Mouse (Mus musculus): ENCODE data around the gene Unc79. TPM values are rescaled to one million over a fixed set of nuclear protein-coding genes. Genes with fewer than 3 reads are reported as not detected.
A peak's percentile ranks its signal among the peaks of the same experiment; 100 is the strongest.

Unc79 gene
- total RNA-seq (2021): under 1 TPM; 0.02 to 0.14 TPM

DNA sequence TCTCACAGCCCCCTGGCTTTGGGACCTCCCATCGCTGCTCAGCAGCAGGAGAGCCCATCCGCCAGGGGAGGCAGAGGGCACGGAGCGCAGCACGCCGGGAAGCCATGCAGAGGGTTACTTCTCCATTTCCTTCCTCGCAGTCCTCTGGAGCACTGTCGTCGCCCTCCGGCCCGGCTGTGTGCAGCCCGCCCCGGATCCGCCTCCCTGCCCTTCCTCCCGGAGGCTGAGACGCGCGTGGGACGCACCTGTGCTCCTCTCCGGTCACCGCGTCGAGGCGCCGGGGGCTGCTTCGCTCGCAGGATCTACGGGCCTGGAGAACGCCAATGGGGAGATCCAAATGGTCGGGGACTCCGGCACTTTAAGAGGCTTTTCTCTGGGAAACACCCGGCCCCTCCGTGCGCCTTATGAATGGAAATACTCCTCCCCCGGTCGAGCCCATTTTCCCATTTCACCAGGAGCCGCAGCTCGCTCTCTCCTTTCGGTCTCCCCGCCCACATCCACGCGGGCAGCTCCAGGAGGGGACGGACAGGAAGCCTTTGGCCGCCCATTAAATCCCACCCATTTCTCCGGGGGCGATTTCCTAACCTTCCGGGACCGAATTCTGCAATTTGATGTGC lies at the start of gene Unc79:
Gene Unc79, plus strand, starts transcription at position 82 of the 617 bp plus-strand sequence.
- intact Hi-C loops (cut with DNase I): no loop called here
- DNase-seq: peak; percentile 31 to 46

DNA sequence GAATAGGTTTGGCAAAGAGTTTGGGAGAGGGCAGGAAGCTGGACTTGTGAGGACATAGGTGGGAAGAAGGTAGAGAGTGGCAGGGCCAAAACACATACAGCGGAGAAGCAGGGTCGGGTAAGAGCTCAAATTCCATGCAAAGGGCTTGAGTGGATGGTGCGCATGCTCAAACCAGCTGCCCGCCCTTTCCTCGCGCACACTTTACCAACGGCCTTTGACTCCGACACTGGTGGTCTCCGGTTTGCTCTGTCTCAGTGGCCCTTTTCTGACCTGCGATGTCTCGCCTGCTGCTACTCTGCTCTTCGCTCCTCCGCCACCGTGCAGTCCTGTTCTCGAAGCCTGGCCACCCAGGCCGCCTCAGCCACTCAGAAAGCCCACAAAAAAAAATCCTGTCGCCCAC lies 49.6 kb upstream of the Unc79 start, which contains the start of gene Cox8c:
Gene Cox8c, plus strand, starts transcription at position 226 of the 400 bp plus-strand sequence.
- no peak for DNase-seq

DNA sequence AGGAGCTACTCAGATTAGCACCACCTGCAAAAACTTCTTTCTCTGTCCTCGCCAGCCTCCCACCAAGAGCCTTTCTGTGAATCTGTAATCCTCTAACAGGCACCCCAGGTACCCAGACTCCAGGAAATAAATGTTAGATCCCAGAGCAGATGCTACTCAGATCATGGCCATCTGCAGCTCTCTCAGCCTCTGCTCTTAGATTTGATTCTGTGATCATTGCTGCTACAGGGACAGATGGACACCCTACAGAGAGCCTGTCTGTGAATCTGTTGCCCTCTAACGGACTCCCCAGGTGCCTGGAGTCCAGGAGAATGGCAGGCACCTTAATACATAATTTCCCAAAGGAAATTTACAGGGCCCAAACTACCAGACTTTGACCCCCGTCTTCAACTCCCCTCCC lies 40.5 kb upstream of the Unc79 start:
- intact Hi-C loops (cut with DNase I): no loop called here
- DNase-seq: no peak

More for the DNA sequence above, 49.6 kb upstream of the Unc79 start, which contains the start of gene Cox8c:
- intact Hi-C loops (cut with DNase I): no loop called here

DNA sequence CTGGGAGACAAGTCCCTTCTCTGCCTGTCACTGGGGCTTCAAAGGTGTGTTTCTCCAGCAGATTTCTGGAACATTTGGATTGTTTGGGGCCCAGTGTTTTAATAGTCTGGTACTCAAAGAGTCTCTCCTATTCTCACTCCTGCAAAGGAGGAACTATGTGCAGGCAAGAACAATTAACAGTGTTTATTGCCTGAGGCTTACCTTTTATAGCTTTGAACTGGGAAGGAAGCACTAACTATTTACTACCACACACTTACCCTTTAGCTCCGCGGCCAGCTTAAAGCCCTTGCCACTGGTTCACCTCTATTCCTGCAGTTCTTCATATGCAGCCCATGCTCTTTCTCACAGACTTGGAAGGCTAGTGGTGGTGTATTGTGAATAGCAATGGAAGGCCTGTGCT lies 32.6 kb upstream of the Unc79 start:
- intact Hi-C loops (cut with DNase I): no loop called here

DNA sequence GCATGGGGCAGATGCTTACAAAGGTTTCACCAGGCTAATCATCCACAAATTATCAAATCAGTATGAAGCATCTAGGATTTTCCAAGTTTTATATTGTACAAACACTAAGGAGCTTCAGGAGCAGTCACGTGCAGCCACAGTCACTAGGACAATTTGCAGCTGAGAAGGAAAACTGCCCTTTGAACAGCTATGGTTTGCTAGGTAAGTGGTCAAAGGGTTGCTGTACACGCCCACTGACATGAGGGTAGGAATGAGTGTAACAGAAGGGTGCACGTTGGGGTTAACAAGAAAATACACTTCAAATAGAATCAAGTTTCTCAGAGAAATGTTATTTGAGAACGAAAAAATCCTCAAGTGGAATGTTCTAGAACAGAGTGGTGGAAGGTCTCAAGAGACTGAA lies 18.9 kb upstream of the Unc79 start:
- intact Hi-C loops (cut with DNase I): no loop called here
- DNase-seq: no peak

More for the DNA sequence above, 32.6 kb upstream of the Unc79 start:
- DNase-seq: no peak

- DNase-seq: no peak
- intact Hi-C loops (cut with DNase I): no loop called here
These were observed 18.3 kb upstream of the Unc79 start for GRCm38 (mm10) chr12:102930335-102930734.

DNA sequence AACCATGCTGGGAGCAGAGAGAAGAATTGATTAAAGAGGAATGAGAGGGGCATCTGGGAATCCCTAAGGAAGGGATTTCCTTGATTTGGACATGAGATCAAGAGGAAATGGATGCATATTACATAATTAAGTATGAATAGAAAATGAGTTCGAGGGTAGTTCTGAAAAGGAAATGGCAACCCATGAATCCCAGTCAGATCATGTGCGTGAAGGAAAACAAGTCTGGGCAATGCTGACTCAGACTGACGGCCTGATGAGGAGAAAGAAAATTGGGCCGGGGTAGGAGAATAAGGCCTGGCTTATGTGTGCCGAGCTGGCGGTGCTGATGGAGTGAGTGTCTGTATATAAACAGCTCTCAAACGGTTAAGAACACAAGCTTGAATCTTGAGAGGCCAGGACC lies 17.9 kb upstream of the Unc79 start:
- intact Hi-C loops (cut with DNase I): no loop called here
- DNase-seq: no peak

DNA sequence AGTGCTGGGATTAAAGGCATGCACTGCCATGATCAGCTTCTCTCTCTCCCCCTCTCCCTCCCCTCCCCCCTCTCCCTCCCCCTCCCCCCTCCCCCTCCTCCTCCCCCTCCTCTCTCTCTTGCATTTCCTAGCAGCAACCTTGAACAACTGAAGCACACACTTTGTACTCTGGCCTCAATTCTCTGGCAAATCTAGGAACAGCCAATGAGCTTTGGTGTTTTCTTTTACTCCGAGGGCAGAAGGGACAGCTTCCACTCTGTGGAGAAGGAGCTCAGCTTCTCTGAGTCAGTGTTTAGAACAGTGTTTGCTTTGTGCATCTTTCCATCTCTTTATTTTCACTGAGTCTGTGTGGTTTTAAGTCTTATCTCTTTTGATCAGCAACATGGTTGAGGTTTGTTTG lies 12.8 kb upstream of the Unc79 start:
- intact Hi-C loops (cut with DNase I): no loop called here
- DNase-seq: no peak

DNA sequence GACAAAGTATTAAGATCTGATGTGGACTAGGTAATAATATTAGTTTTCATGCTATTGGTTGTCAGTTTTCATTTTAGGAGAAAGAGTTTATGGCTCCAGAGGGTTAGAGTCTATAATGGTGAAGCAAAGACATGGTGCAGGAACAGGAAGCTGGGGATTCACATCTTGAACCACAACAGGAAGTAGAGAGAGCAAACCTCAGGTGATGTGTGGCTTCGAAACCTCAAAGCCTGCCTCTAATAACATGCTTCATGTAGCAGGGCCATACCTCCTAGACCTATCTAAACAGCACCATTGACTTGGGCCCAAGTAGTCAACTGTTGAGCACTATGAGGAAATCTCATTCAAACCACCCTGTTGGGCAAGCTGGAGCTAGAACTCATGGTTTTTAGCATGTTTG lies 3.1 kb upstream of the Unc79 start:
- intact Hi-C loops (cut with DNase I): no loop called here
- no peak for DNase-seq

GRCm38 (mm10) chr12:102947826-102948225 lies 833 bp upstream of the Unc79 start:
- peak in 1 of 2 experiments; percentile 0 for DNase-seq
- intact Hi-C loops (cut with DNase I): no loop called here

DNA sequence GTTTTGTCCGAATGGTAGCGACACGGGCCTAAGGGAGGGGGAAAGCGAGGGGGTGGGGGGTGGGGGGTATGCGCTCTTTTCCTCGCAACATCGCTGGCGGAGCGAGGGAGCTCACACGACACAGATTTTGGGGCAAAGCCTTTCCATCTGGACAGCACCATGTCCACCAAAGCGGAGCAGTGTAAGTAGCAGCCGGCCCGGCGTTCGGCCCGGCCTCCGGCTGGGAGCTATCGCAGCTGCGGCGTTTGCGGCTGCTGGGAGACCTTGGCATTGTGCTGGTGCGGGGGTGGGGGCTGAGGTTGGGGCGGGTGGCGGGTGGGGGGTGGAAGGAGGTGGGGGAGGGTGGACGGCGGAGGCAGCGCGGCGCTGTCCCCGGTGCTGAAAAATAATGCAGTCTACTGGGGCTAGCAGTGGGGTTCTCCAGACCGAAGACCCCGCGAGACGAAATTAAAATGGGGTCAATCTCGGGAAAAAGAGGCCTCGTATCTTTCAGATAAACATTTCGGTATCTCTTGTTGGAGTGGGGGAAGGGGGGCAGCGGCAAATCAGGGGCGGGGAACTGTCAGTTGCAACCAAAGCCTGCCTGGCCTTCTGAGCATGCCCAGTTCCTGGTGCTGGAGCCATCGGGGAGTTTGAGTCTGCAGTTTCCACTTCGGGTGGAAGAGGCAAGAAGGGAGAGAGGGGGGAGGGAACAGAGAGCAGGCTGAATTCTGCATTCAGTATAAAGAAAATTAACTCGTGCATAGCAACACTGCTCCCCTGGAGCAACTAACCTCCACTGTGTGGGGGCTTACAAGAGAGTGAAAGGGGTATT lies 943 bp downstream of the Unc79 start:
- DNase-seq: peak; percentile 59 to 74
- intact Hi-C loops (cut with DNase I): no loop called here

- intact Hi-C loops (cut with DNase I): no loop called here
- DNase-seq: no peak
These were observed 11.6 kb downstream of the Unc79 start for GRCm38 (mm10) chr12:102960051-102960775.

DNA sequence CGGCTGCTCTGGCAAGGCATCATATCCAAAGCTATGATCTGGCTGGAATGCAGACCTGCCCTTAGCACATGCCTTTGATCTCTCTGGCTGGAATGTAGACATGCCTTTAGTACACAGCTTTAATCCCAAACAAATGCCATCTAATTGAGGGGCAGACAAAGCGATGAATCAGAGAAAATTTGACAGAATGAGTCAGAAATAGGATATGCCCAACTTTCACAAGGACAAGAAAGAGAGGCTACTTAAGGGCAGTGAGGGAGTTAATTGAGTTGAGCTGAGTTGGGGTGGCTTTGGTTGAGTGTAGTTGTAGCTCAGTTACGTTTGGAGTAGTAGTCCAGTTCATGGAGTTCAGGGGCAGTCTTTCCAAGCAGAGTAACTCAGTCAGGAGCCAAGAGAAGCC lies 12.4 kb downstream of the Unc79 start:
- no peak for DNase-seq
- intact Hi-C loops (cut with DNase I): no loop called here

DNA sequence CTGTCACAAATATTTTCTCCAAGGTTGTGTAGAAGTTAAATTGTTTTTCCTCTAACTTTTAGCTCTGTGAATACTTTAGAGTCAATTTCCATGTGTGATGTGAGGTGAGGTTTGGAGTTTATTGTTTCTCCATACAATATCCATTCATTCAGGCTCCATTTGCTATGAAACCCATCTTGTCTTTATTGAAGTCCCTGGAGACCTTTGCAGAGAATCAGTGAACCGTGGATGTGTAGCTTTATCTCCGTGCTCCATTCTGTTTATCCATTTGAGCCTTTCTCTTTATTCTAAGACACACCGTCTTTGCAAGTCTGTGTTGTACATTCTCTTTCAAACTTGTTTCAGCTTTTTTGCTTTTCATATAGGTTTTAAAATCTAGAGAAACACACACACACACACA lies 15.8 kb downstream of the Unc79 start:
- DNase-seq: no peak

DNA sequence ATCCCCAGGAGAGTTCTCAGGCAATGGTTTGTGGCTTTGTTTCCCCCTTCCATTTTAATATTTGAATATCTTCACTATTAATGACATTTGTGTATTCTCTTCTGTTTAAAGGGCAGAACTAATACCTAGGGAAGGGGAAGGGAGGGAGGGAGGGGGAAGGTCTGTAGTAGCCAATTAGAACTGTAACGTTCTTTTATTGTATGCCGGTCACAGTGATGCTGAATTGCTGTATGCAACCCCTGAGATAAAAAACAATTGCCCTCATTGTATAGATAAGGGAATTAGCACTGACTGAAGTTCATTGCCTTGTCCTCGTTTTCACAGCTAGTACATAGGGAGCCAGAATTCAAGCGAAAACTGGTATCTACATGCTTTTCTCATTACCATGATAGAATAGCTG lies 31.9 kb downstream of the Unc79 start:
- intact Hi-C loops (cut with DNase I): no loop called here
- no peak for DNase-seq

More for the DNA sequence above, 15.8 kb downstream of the Unc79 start:
- intact Hi-C loops (cut with DNase I): no loop called here

- intact Hi-C loops (cut with DNase I): no loop called here
- DNase-seq: no peak
These were observed 32.9 kb downstream of the Unc79 start for GRCm38 (mm10) chr12:102981543-102981942.

DNA sequence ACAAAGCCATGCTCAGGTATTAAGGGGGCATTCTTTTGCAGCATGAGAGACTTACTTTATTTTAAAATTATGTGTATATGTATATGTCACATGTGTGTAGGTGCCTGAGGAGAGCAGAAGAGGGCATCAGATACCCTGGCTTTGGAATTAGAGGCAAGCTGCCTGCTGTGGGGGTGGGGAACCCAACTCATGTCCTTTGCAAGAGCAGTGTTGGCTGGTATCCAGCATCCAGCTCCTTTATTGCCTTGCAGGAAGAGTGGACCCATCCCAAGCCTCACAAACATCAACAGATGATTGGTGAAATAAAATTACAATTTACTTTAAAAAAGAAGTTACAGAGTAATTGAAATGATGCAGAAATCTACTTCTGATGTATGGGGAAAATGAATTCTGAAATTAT lies 36.7 kb downstream of the Unc79 start:
- intact Hi-C loops (cut with DNase I): no loop called here

GRCm38 (mm10) chr12:102987736-102988135 lies 39.1 kb downstream of the Unc79 start:
- intact Hi-C loops (cut with DNase I): no loop called here
- DNase-seq: no peak

More for the DNA sequence above, 36.7 kb downstream of the Unc79 start:
- DNase-seq: no peak

- intact Hi-C loops (cut with DNase I): no loop called here
- DNase-seq: no peak
These were observed 59.8 kb downstream of the Unc79 start for GRCm38 (mm10) chr12:103008491-103008890.

GRCm38 (mm10) chr12:103018161-103018560 lies 69.5 kb downstream of the Unc79 start:
- peak in 1 of 2 experiments; percentile 8 for DNase-seq
- intact Hi-C loops (cut with DNase I): no loop called here

DNA sequence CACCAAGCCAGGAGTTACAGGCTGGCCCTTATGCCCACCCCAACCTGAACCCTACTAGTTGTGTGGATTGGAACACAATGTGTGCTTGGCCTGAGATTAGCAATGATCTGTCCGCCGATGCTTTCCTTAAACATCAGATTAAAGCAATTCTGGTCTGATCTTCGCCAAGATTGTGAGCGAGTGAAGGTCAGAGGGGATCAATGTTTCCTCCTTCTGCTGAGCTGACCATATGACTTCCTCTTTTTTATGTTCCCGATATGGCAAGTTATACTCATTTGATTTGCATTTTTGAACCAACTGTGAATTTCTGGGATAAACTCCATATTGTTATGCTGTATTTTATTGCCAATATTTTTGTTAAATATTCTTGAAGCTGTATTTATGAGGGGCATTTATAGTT lies 88.0 kb downstream of the Unc79 start:
- DNase-seq: no peak
- intact Hi-C loops (cut with DNase I): no loop called here

Data from heart, postnatal 10 days (tissue).